Mouse (Mus musculus): ENCODE measurements at regions not wholly inside any gene's neighbourhood (a gene's known extent, or its start where the extent isn't known, plus 50 kb on each side); places are given as distances from the start of the nearest gene placed in this dataset.

GRCm38 (mm10) chr10:7267903-7268302 is 55.9 kb upstream of the Cnksr3 start:
- DNase-seq (ENCODE audit: low spot score), result no peak

GRCm38 (mm10) chr10:7267106-7267505 is 55.1 kb upstream of the Cnksr3 start:
- no peak for DNase-seq (ENCODE audit: low spot score)

GRCm38 (mm10) chr10:7265412-7265811 is 53.4 kb upstream of the Cnksr3 start:
- no peak for DNase-seq (ENCODE audit: low spot score)

GRCm38 (mm10) chr10:7264721-7265120 is 52.7 kb upstream of the Cnksr3 start:
- no peak for DNase-seq (ENCODE audit: low spot score)

All from lung, postnatal 25 days (tissue).